In genomic region chr1:176994707-176995418, GRCm38 (mm10) we compare ENCODE assay signal across 11 mouse cellular contexts.
A peak's percentile ranks its signal among the peaks of the same experiment; 100 is the strongest.
DNase-seq lines count a peak whose midpoint lies in the region; ATAC-seq lines count a peak whose summit lies in the region.
"Had no signal": no experiment of that assay in that cellular context is flagged by ENCODE, and none has a peak within 500 bp of the region (broad histone marks: within the 10 kb centered on the region; RNA-seq: fewer than 3 reads in every experiment).

No protein-coding gene starts in this region.

- no peak overlapping the region; the same call in 1 of the 2 replicates for H3K9ac ChIP-seq in neural tube, embryonic 14.5 days (replicated peaks; ENCODE audit: low read depth, low read length)

- H3K27me3 ChIP-seq in forebrain, embryonic 10.5 days (ENCODE audit: poor library complexity, severe bottlenecking): peaks cover 4% of the 10 kb centered on the region; the same call in 1 of the 2 replicates
- H3K27me3 ChIP-seq in neural tube, embryonic 14.5 days (ENCODE audit: control insufficient read depth, insufficient read depth, low read length): no peaks in the 10 kb centered on the region

- H3K4me3 ChIP-seq in forebrain, embryonic 10.5 days: no peak overlapping the region
- H3K4me3 ChIP-seq in neural tube, embryonic 14.5 days (ENCODE audit: low read depth, low read length): no peak overlapping the region

- ATAC-seq in neural tube, embryonic 14.5 days (ENCODE audit: low read depth): 0 out of 2 replicates have a peak, but pooled peaks have one; percentile 9

- H3K4me1 ChIP-seq in forebrain, embryonic 10.5 days: peaks cover 92% of the 10 kb centered on the region
- H3K4me1 ChIP-seq in neural tube, embryonic 14.5 days (ENCODE audit: control insufficient read depth, insufficient read depth, low read length): peaks cover 35% of the 10 kb centered on the region

- H3K9me3 ChIP-seq in forebrain, embryonic 10.5 days: no peaks in the 10 kb centered on the region
- no peaks in the 10 kb centered on the region for H3K9me3 ChIP-seq in neural tube, embryonic 14.5 days (ENCODE audit: control insufficient read depth, low read length)

- no peak overlapping the region for H3K4me2 ChIP-seq in neural tube, embryonic 14.5 days (ENCODE audit: low read depth, low read length)

- peak overlapping the region; percentile 91 for H3K27ac ChIP-seq in forebrain, embryonic 10.5 days
- H3K27ac ChIP-seq in neural tube, embryonic 14.5 days (ENCODE audit: low read depth, low read length): peak overlapping the region; percentile 13; the same call in 1 of the 2 replicates

- peak; percentile 65 for DNase-seq in layer of hippocampus, adult 11-12 months (ENCODE audit: low spot score)
- DNase-seq in layer of hippocampus, postnatal 10 days (ENCODE audit: low spot score in 2 of 2): no peak
- DNase-seq in forebrain, embryonic 10.5 days (ENCODE audit: extremely low spot score, low spot score): peak; percentile 39
- peak; percentile 71 for DNase-seq in layer of hippocampus, adult 9-11 months
- DNase-seq in kidney, postnatal 36 days: no peak
- DNase-seq in ovary, adult 18-20 months (ENCODE audit: low spot score): no peak
- no peak for DNase-seq in urinary bladder, adult 18-20 months (ENCODE audit: low spot score in 2 of 2)
- DNase-seq: adrenal gland, adult 2 months; heart, postnatal 36 days; thymus, postnatal 36 days had no signal

- H3K36me3 ChIP-seq in forebrain, embryonic 10.5 days (replicated peaks): no peaks in the 10 kb centered on the region
- no peaks in the 10 kb centered on the region for H3K36me3 ChIP-seq in neural tube, embryonic 14.5 days (ENCODE audit: control insufficient read depth, insufficient read depth, low read length)

- WGBS in forebrain, embryonic 10.5 days: 19% methylated on average over 11 of the region's 11 CpGs
- 8% methylated on average over 11 of the region's 11 CpGs for WGBS in neural tube, embryonic 14.5 days

Comparison
In these comparisons a context has a peak if more than half of its experiments do, and no peak if none do; other contexts are left out.
1. DNase-seq: peak in layer of hippocampus, adult 11-12 months (single experiment), forebrain, embryonic 10.5 days (single experiment) and layer of hippocampus, adult 9-11 months (single experiment); none in layer of hippocampus, postnatal 10 days (0 of 2), kidney, postnatal 36 days (0 of 2), ovary, adult 18-20 months (single experiment) and urinary bladder, adult 18-20 months (0 of 2).